Mouse (Mus musculus) stomach, embryonic 14.5 days (tissue): Measurements from ENCODE around the gene Klhl26. TPM values are rescaled to one million over a fixed set of nuclear protein-coding genes. Genes with fewer than 3 reads are reported as not detected.

ENCODE experiments used
- ATAC-seq: fragments of 200-750 bp; cut with Nextera tagmentation; 2 replicates; pipeline ENCODE4 v1.8.0; 2017; ENCODE audit warnings: low read depth, moderate TSS enrichment; ENCODE audit not compliant: insufficient number of reproducible peaks, insufficient read depth, low FRiP score
- H3K27ac ChIP-seq: fragments of 300-500 bp; sonication (generic); 2 replicates; pipeline ENCODE4 v1.5.1; 2014; ENCODE audit warnings: mild to moderate bottlenecking, low read length, moderate library complexity, mixed read lengths
- H3K27me3 ChIP-seq: fragments of 300-500 bp; sonication (generic); 2 replicates; pipeline ENCODE4 v1.6.1; 2014; ENCODE audit warnings: low read length, control low read depth, mixed read lengths; ENCODE audit not compliant: control insufficient read depth, insufficient read depth
- H3K36me3 ChIP-seq: fragments of 300-500 bp; sonication (generic); 2 replicates; pipeline ENCODE4 v1.6.1; 2014; ENCODE audit warnings: mild to moderate bottlenecking, control low read depth, low read length, moderate library complexity, mixed read lengths; ENCODE audit not compliant: control insufficient read depth, insufficient read depth
- H3K4me1 ChIP-seq: fragments of 300-500 bp; sonication (generic); 2 replicates; pipeline ENCODE4 v1.6.1; 2014; ENCODE audit warnings: low read length, control low read depth, mixed read lengths; ENCODE audit not compliant: control insufficient read depth, insufficient read depth
- H3K4me2 ChIP-seq: fragments of 300-500 bp; sonication (generic); replicated peaks from 2 replicates; pipeline ENCODE4 v1.6.1; 2014; ENCODE audit warnings: low read depth, low read length, control low read depth
- H3K4me3 ChIP-seq: fragments of 300-500 bp; sonication (generic); 2 replicates; pipeline ENCODE4 v1.5.1; 2014; ENCODE audit warnings: low read depth, low read length, control low read depth
- H3K9ac ChIP-seq: fragments of 300-500 bp; sonication (generic); replicated peaks from 2 replicates; pipeline ENCODE4 v1.6.1; 2014; ENCODE audit warnings: low read depth, mild to moderate bottlenecking, control low read depth, low read length, moderate library complexity, mixed read lengths
- H3K9me3 ChIP-seq: fragments of 300-500 bp; sonication (generic); 2 replicates; pipeline ENCODE4 v1.6.1; 2016; ENCODE audit warnings: low read depth, low read length, control low read depth; ENCODE audit not compliant: control insufficient read depth
- WGBS: fragments of 180-500 bp; shearing (Covaris S2); extraction: QIAGEN DNeasy Blood & Tissue Kit; methylation state at CpG from one replicate; pipeline ENCODE4 v1.1.7; 2014; 5-methylcytosine and 5-hydroxymethylcytosine counted together
- polyA plus RNA-seq: library from polyadenylated mRNA; unstranded; fragments of >200 nt; fragmentation: Nextera tagmentation; extraction: Ambion mirVana; gene quantifications from 2 replicates; pipeline ENCODE4 v1.2.1, GENCODE M21; 2014

The Klhl26 gene
- polyA plus RNA-seq, 1 experiment from 2014 or later = 22.1 TPM

GRCm38 (mm10) chr8:70504291-70504716, 27.5 kb upstream of the Klhl26 start:
- peaks cover 18% of the 10 kb centered on the region for H3K36me3 ChIP-seq
- WGBS = 65% methylated on average over 16 of the region's 16 CpGs
- H3K4me3 ChIP-seq = no peak overlapping the region
- peaks cover 32% of the 10 kb centered on the region for H3K27me3 ChIP-seq
- H3K27ac ChIP-seq = no peak overlapping the region
- H3K9ac ChIP-seq = no peak overlapping the region
- no peaks in the 10 kb centered on the region for H3K9me3 ChIP-seq
- H3K4me2 ChIP-seq = no peak overlapping the region
- H3K4me1 ChIP-seq = peaks cover 18% of the 10 kb centered on the region; the same call in 1 of the 2 replicates
- ATAC-seq = no peak

GRCm38 (mm10) chr8:70503062-70503750, 26.4 kb upstream of the Klhl26 start:
- H3K9ac ChIP-seq = no peak overlapping the region
- H3K36me3 ChIP-seq = peaks cover 8% of the 10 kb centered on the region
- 0 out of 2 replicates have a peak, but pooled peaks have one; percentile 15 for ATAC-seq
- WGBS = 15% methylated on average over 46 of the region's 46 CpGs
- H3K27me3 ChIP-seq = peaks cover 33% of the 10 kb centered on the region
- no peak overlapping the region for H3K4me3 ChIP-seq
- H3K9me3 ChIP-seq = no peaks in the 10 kb centered on the region
- no peak overlapping the region for H3K27ac ChIP-seq
- peaks cover 18% of the 10 kb centered on the region; the same call in 1 of the 2 replicates for H3K4me1 ChIP-seq
- H3K4me2 ChIP-seq = no peak overlapping the region

GRCm38 (mm10) chr8:70502540-70502939, 25.8 kb upstream of the Klhl26 start:
- Histone ChIP-seq H3K36me3 (peaks cover 3% of the 10 kb centered on the region; the same call in 1 of the 2 replicates), H3K4me3 (no peak overlapping the region), H3K27me3 (peaks cover 36% of the 10 kb centered on the region), H3K4me1 (peaks cover 18% of the 10 kb centered on the region; the same call in 1 of the 2 replicates), H3K9me3 (no peaks in the 10 kb centered on the region), H3K4me2 (0 out of 2 replicates have a peak overlapping the region, but pooled peaks have one; percentile 13), H3K9ac (no peak overlapping the region), H3K27ac (no peak overlapping the region)
- WGBS = 33% methylated on average over 12 of the region's 12 CpGs
- no peak for ATAC-seq

- no peak overlapping the region for H3K9ac ChIP-seq
- H3K27me3 ChIP-seq = peaks cover 42% of the 10 kb centered on the region
- 0 out of 2 replicates have a peak overlapping the region, but pooled peaks have one; percentile 13 for H3K4me2 ChIP-seq
- no peaks in the 10 kb centered on the region for H3K9me3 ChIP-seq
- H3K4me3 ChIP-seq = 0 out of 2 replicates have a peak overlapping the region, but pooled peaks have one; percentile 12
- 13% methylated on average over 23 of the region's 23 CpGs for WGBS
- no peak overlapping the region for H3K27ac ChIP-seq
- peaks cover 18% of the 10 kb centered on the region; the same call in 1 of the 2 replicates for H3K4me1 ChIP-seq
- ATAC-seq = no peak
- H3K36me3 ChIP-seq = no peaks in the 10 kb centered on the region
These were observed 25.2 kb upstream of the Klhl26 start for GRCm38 (mm10) chr8:70501820-70502529.

GRCm38 (mm10) chr8:70500386-70501301, 23.9 kb upstream of the Klhl26 start:
- no peak for ATAC-seq
- H3K4me3 ChIP-seq = peak overlapping the region; percentile 9
- H3K9me3 ChIP-seq = no peaks in the 10 kb centered on the region
- no peaks in the 10 kb centered on the region for H3K36me3 ChIP-seq
- no peak overlapping the region for H3K27ac ChIP-seq
- 9% methylated on average over 39 of the region's 39 CpGs for WGBS
- peaks cover 14% of the 10 kb centered on the region; the same call in 1 of the 2 replicates for H3K4me1 ChIP-seq
- no peak overlapping the region for H3K9ac ChIP-seq
- peaks cover 55% of the 10 kb centered on the region for H3K27me3 ChIP-seq
- peak overlapping the region; percentile 27; the same call in 1 of the 2 replicates for H3K4me2 ChIP-seq

GRCm38 (mm10) chr8:70495771-70496062, 18.9 kb upstream of the Klhl26 start:
- Histone ChIP-seq H3K4me3 (no peak overlapping the region), H3K9me3 (no peaks in the 10 kb centered on the region), H3K27me3 (peaks cover 83% of the 10 kb centered on the region), H3K27ac (no peak overlapping the region), H3K36me3 (no peaks in the 10 kb centered on the region), H3K4me1 (peaks cover 13% of the 10 kb centered on the region; the same call in 1 of the 2 replicates), H3K4me2 (0 out of 2 replicates have a peak overlapping the region, but pooled peaks have one; percentile 16), H3K9ac (no peak overlapping the region)
- no peak for ATAC-seq
- 9% methylated on average over 12 of the region's 12 CpGs for WGBS

- WGBS = 6% methylated on average over 21 of the region's 21 CpGs
- no peaks in the 10 kb centered on the region for H3K36me3 ChIP-seq
- peaks cover 13% of the 10 kb centered on the region; the same call in 1 of the 2 replicates for H3K4me1 ChIP-seq
- H3K27me3 ChIP-seq = peaks cover 83% of the 10 kb centered on the region
- ATAC-seq = no peak
- H3K9me3 ChIP-seq = no peaks in the 10 kb centered on the region
- H3K4me2 ChIP-seq = 0 out of 2 replicates have a peak overlapping the region, but pooled peaks have one; percentile 16
- no peak overlapping the region for H3K9ac ChIP-seq
- H3K27ac ChIP-seq = no peak overlapping the region
- H3K4me3 ChIP-seq = no peak overlapping the region
These were observed 18.4 kb upstream of the Klhl26 start for GRCm38 (mm10) chr8:70495001-70495770.
